Mouse (Mus musculus): ENCODE results near the gene Nxn. TPM values are rescaled to one million over a fixed set of nuclear protein-coding genes. Genes with fewer than 3 reads are reported as not detected.

Nxn gene
- polyA plus RNA-seq, 1 experiment from 2014 or later = 41.8 TPM

DNA sequence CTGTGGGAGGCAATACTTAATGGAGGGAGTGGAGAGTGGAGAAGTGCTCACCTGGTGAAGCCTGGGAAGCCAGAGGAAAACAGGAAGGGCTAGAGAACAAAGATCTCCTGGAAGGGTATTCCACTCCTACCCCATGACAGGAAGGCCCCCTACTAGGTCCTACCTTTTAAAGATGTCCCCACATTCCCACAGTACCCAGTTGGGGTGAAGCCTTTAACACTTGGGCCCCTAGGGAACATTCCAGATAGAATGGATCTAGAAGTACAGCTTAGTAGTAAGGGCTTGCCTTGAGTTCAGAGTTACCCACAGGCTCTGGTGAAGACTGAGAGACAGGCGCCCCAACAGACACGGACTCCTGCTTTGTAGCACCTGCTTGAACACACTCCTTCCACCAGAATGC lies 72.9 kb downstream of the Nxn start:
- Histone ChIP-seq H3K9ac (replicated peaks; ENCODE audit: low read length) (no peak overlapping the region), H3K36me3 (replicated peaks; ENCODE audit: control insufficient read depth, insufficient read depth, low read depth, low read length) (no peaks in the 10 kb centered on the region), H3K27ac (replicated peaks; ENCODE audit: low read depth, low read length) (no peak overlapping the region), H3K4me3 (ENCODE audit: low read depth, low read length) (no peak overlapping the region), H3K4me1 (ENCODE audit: control insufficient read depth, insufficient read depth, low read length) (peaks cover 8% of the 10 kb centered on the region), H3K4me2 (ENCODE audit: low read depth, low read length) (no peak overlapping the region), H3K9me3 (replicated peaks; ENCODE audit: control insufficient read depth, low read length) (no peaks in the 10 kb centered on the region), H3K27me3 (ENCODE audit: control insufficient read depth, insufficient read depth, low read length) (no peaks in the 10 kb centered on the region)
- DNase-seq (ENCODE audit: low spot score) (no peak), ATAC-seq (replicated peaks; ENCODE audit: insufficient number of reproducible peaks, low FRiP score, low TSS enrichment, low read depth) (no peak)
- 90% methylated on average over 2 of the region's 2 CpGs for WGBS

GRCm38 (mm10) chr11:76324801-76325200 lies 74.1 kb downstream of the Nxn start:
- 71% methylated on average over 9 of the region's 9 CpGs for WGBS
- ATAC-seq (replicated peaks; ENCODE audit: insufficient number of reproducible peaks, low FRiP score, low TSS enrichment, low read depth) = no peak
- no peak overlapping the region for H3K9ac ChIP-seq (replicated peaks; ENCODE audit: low read length)
- no peak overlapping the region for H3K27ac ChIP-seq (replicated peaks; ENCODE audit: low read depth, low read length)
- H3K36me3 ChIP-seq (replicated peaks; ENCODE audit: control insufficient read depth, insufficient read depth, low read depth, low read length) = no peaks in the 10 kb centered on the region
- H3K4me2 ChIP-seq (ENCODE audit: low read depth, low read length) = no peak overlapping the region
- no peak for DNase-seq (ENCODE audit: low spot score)
- peaks cover 8% of the 10 kb centered on the region for H3K4me1 ChIP-seq (ENCODE audit: control insufficient read depth, insufficient read depth, low read length)
- H3K27me3 ChIP-seq (ENCODE audit: control insufficient read depth, insufficient read depth, low read length) = no peaks in the 10 kb centered on the region
- H3K9me3 ChIP-seq (replicated peaks; ENCODE audit: control insufficient read depth, low read length) = no peaks in the 10 kb centered on the region
- H3K4me3 ChIP-seq (ENCODE audit: low read depth, low read length) = no peak overlapping the region

- no peak for ATAC-seq (replicated peaks; ENCODE audit: insufficient number of reproducible peaks, low FRiP score, low TSS enrichment, low read depth)
- Histone ChIP-seq H3K4me1 (ENCODE audit: control insufficient read depth, insufficient read depth, low read length) (peaks cover 8% of the 10 kb centered on the region), H3K36me3 (replicated peaks; ENCODE audit: control insufficient read depth, insufficient read depth, low read depth, low read length) (no peaks in the 10 kb centered on the region), H3K9ac (replicated peaks; ENCODE audit: low read length) (no peak overlapping the region; the same call in 1 of the 2 replicates), H3K9me3 (replicated peaks; ENCODE audit: control insufficient read depth, low read length) (no peaks in the 10 kb centered on the region), H3K4me2 (ENCODE audit: low read depth, low read length) (no peak overlapping the region), H3K4me3 (ENCODE audit: low read depth, low read length) (no peak overlapping the region), H3K27ac (replicated peaks; ENCODE audit: low read depth, low read length) (no peak overlapping the region; the same call in 1 of the 2 replicates), H3K27me3 (ENCODE audit: control insufficient read depth, insufficient read depth, low read length) (no peaks in the 10 kb centered on the region)
- 50% methylated on average over 9 of the region's 9 CpGs for WGBS
- DNase-seq (ENCODE audit: low spot score) = no peak
Measured at GRCm38 (mm10) chr11:76324207-76324606, 74.7 kb downstream of the Nxn start.

DNA sequence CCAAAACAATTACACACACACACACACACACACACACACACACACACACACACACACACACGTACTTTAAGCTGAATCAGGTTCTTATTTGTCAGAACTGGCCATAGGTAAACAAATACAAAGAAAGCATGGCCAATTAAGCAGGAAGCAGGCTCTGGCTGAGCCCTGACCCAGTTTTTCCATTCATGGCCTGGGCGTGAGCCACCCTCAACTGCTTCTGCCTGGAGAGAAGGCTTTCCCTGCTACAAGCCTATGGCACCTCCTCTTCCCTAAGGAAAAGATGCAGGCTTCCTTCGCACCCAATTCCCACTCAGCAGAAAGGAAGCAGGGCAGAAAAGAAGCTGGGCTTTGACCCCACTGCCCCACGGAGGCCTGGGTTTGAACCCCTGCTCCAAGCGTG lies 76.0 kb downstream of the Nxn start:
- no peaks in the 10 kb centered on the region for H3K27me3 ChIP-seq (ENCODE audit: control insufficient read depth, insufficient read depth, low read length)
- H3K4me2 ChIP-seq (ENCODE audit: low read depth, low read length) = no peak overlapping the region
- H3K4me3 ChIP-seq (ENCODE audit: low read depth, low read length) = no peak overlapping the region
- no peak overlapping the region for H3K9ac ChIP-seq (replicated peaks; ENCODE audit: low read length)
- H3K36me3 ChIP-seq (replicated peaks; ENCODE audit: control insufficient read depth, insufficient read depth, low read depth, low read length) = no peaks in the 10 kb centered on the region
- DNase-seq (ENCODE audit: low spot score) (no peak), ATAC-seq (replicated peaks; ENCODE audit: insufficient number of reproducible peaks, low FRiP score, low TSS enrichment, low read depth) (no peak)
- H3K4me1 ChIP-seq (ENCODE audit: control insufficient read depth, insufficient read depth, low read length) = peaks cover 3% of the 10 kb centered on the region
- no peak overlapping the region for H3K27ac ChIP-seq (replicated peaks; ENCODE audit: low read depth, low read length)
- 76% methylated on average over 5 of the region's 5 CpGs for WGBS
- H3K9me3 ChIP-seq (replicated peaks; ENCODE audit: control insufficient read depth, low read length) = no peaks in the 10 kb centered on the region

GRCm38 (mm10) chr11:76322081-76322480 lies 76.9 kb downstream of the Nxn start:
- H3K36me3 ChIP-seq (replicated peaks; ENCODE audit: control insufficient read depth, insufficient read depth, low read depth, low read length) = no peaks in the 10 kb centered on the region
- no peak for DNase-seq (ENCODE audit: low spot score)
- WGBS = 82% methylated on average over 1 of the region's 1 CpGs
- no peak overlapping the region for H3K4me3 ChIP-seq (ENCODE audit: low read depth, low read length)
- no peaks in the 10 kb centered on the region for H3K27me3 ChIP-seq (ENCODE audit: control insufficient read depth, insufficient read depth, low read length)
- no peaks in the 10 kb centered on the region for H3K9me3 ChIP-seq (replicated peaks; ENCODE audit: control insufficient read depth, low read length)
- no peak overlapping the region for H3K9ac ChIP-seq (replicated peaks; ENCODE audit: low read length)
- H3K4me1 ChIP-seq (ENCODE audit: control insufficient read depth, insufficient read depth, low read length) = peaks cover 3% of the 10 kb centered on the region
- no peak overlapping the region for H3K4me2 ChIP-seq (ENCODE audit: low read depth, low read length)
- no peak for ATAC-seq (replicated peaks; ENCODE audit: insufficient number of reproducible peaks, low FRiP score, low TSS enrichment, low read depth)
- H3K27ac ChIP-seq (replicated peaks; ENCODE audit: low read depth, low read length) = no peak overlapping the region

DNA sequence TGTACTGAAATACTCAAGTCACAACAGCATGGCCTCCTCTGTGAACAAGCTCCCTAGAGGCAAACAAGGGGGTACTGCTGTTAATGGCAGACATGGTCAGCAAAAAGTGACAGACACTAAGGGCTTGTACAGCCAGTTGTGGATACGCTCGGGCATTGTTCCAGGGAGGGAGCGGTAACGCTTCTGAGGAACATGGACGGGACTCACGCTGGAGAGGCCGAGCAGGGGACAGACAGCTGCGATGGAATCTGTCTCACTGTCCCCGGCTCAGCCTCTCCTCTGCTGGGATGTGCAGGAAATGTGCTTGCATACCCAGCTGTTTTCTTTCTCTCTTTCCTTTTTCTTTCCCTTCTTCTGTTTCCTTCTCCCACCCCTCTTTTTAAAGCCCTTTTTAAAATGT lies 78.5 kb downstream of the Nxn start:
- Histone ChIP-seq H3K4me3 (ENCODE audit: low read depth, low read length) (no peak overlapping the region), H3K27ac (replicated peaks; ENCODE audit: low read depth, low read length) (no peak overlapping the region), H3K27me3 (ENCODE audit: control insufficient read depth, insufficient read depth, low read length) (no peaks in the 10 kb centered on the region), H3K9me3 (replicated peaks; ENCODE audit: control insufficient read depth, low read length) (no peaks in the 10 kb centered on the region), H3K9ac (replicated peaks; ENCODE audit: low read length) (no peak overlapping the region), H3K36me3 (replicated peaks; ENCODE audit: control insufficient read depth, insufficient read depth, low read depth, low read length) (no peaks in the 10 kb centered on the region), H3K4me1 (ENCODE audit: control insufficient read depth, insufficient read depth, low read length) (peaks cover 3% of the 10 kb centered on the region), H3K4me2 (ENCODE audit: low read depth, low read length) (no peak overlapping the region)
- DNase-seq (ENCODE audit: low spot score) (no peak), ATAC-seq (replicated peaks; ENCODE audit: insufficient number of reproducible peaks, low FRiP score, low TSS enrichment, low read depth) (no peak)
- 77% methylated on average over 9 of the region's 9 CpGs for WGBS

DNA sequence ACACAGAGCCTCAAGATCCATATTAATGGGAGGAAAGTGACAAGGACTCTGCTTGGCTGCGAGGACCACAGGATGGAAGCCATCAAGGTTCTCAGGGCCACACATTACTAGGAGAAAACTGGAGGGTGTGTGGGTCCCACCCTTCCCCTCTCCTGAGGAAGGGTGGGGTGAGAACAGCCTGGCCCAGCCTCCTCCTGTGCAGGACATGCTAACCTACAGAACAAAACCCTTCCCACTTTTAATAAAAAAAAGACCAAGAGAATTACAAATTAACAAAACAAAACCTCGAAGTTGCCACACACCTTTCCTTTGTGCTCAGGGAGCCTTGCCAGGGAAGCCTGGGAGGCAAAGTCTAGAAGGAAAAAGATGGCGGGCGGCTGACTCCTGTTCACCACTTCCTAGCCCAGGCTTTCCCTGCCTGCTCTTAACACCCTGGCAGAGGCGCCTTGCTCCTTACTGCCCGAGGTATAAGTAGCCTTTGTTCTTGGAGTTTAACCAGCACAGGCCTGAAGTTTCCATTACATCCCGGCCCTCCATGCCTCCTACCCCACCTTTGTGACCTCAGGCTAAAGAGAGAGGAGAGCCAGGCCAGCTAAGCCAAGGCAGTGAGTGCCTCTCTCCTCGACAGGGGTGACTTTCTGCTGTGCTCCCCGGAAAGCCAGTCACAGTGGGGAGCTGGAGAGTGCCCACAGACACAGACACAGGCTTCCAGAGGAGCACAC lies 79.1 kb downstream of the Nxn start:
- no peaks in the 10 kb centered on the region for H3K27me3 ChIP-seq (ENCODE audit: control insufficient read depth, insufficient read depth, low read length)
- H3K4me2 ChIP-seq (ENCODE audit: low read depth, low read length) = no peak overlapping the region
- peaks cover 3% of the 10 kb centered on the region for H3K4me1 ChIP-seq (ENCODE audit: control insufficient read depth, insufficient read depth, low read length)
- no peak for ATAC-seq (replicated peaks; ENCODE audit: insufficient number of reproducible peaks, low FRiP score, low TSS enrichment, low read depth)
- H3K36me3 ChIP-seq (replicated peaks; ENCODE audit: control insufficient read depth, insufficient read depth, low read depth, low read length) = no peaks in the 10 kb centered on the region
- H3K9ac ChIP-seq (replicated peaks; ENCODE audit: low read length) = no peak overlapping the region; the same call in 1 of the 2 replicates
- H3K27ac ChIP-seq (replicated peaks; ENCODE audit: low read depth, low read length) = no peak overlapping the region
- H3K9me3 ChIP-seq (replicated peaks; ENCODE audit: control insufficient read depth, low read length) = no peaks in the 10 kb centered on the region
- H3K4me3 ChIP-seq (ENCODE audit: low read depth, low read length) = no peak overlapping the region
- no peak for DNase-seq (ENCODE audit: low spot score)
- 49% methylated on average over 9 of the region's 9 CpGs for WGBS

DNA sequence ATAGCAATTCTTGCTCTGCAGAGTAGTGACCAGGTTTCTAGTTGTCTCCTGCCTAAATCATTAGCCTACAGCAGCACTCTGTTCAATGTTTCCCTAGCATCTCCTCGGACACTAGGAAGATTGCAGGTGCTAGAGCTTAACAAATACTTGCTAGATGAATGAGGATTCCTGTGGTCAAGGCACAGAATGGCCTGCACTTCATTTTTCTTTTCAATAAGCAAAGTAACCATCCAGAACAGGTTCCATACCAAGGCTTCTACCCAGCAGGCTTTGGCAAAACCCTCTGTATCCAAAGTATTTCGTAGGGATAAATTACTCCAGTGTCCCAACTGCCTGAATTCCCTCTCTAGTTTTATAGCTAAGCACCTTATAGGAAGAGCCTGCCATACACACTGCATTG lies 81.0 kb downstream of the Nxn start:
- Histone ChIP-seq H3K4me3 (ENCODE audit: low read depth, low read length) (no peak overlapping the region), H3K4me2 (ENCODE audit: low read depth, low read length) (no peak overlapping the region), H3K9me3 (replicated peaks; ENCODE audit: control insufficient read depth, low read length) (no peaks in the 10 kb centered on the region), H3K4me1 (ENCODE audit: control insufficient read depth, insufficient read depth, low read length) (no peaks in the 10 kb centered on the region; the same call in 1 of the 2 replicates), H3K27me3 (ENCODE audit: control insufficient read depth, insufficient read depth, low read length) (no peaks in the 10 kb centered on the region), H3K27ac (replicated peaks; ENCODE audit: low read depth, low read length) (no peak overlapping the region), H3K9ac (replicated peaks; ENCODE audit: low read length) (no peak overlapping the region), H3K36me3 (replicated peaks; ENCODE audit: control insufficient read depth, insufficient read depth, low read depth, low read length) (no peaks in the 10 kb centered on the region)
- DNase-seq (ENCODE audit: low spot score) = no peak
- no peak for ATAC-seq (replicated peaks; ENCODE audit: insufficient number of reproducible peaks, low FRiP score, low TSS enrichment, low read depth)
- 80% methylated on average over 2 of the region's 2 CpGs for WGBS
